Mouse (Mus musculus): ENCODE measurements at regions not wholly inside any gene's neighbourhood (a gene's known extent, or its start where the extent isn't known, plus 50 kb on each side); places are given as distances from the start of the nearest gene placed in this dataset.

DNA sequence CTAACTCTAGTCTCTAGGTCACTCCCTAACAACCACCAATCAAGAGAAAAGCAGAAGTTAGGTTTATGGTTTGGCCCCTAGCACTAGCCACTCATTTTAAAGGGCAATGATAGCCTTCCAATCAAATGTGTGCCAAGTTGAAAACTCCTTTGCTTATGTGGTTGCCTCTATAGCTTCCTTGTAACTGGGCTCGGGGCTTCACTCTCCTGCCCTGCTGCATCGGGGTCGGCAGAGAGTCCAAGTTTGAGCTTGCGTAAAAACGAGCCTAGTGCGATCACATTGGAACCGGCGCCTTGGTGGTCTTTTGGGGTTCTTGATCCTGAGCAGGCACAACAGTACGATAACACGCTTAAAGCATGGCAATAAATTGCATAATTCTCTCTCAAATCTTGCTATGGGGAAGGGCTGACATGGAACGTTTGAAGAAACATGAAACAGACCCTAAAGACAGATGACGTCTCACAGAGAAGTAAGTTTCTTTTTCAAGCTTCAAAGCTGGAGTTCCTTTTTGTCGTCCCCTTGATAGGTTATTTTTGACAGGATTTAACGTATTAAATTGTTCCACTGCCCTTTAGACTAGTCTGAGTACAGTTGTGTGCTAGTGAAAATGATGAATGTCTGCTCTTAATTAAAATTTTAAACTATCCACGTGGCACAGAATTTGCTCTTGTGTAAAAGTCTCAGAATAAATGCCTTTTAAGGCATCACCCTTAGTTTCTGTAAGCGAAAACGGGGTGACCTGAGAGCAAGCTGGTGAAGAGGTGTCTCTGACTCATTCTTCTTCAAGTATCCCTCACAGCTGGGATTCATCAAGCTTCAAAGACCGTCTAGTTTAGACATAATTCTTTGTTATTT, 52.0 kb downstream of the 4930426L09Rik start:
- DNase-seq: no peak

DNA sequence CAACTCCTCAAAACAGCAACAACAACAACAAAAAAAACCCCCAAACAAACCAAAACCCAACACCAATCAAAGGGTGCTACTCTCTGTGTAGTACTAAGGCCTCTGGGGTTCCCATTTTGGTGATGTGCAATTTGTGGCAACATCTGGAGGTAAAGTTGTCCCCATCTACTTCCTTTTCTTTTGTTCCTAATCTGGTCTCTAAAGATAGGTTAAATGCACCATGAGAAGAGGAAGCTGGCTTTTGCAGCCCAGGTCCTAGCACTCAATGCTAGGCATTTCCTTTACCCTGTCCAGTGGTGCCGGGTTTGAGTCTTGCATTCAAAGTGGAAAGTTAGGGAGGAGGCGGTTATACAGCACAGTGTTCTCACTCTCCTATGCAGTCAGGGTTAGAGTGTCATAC, 57.4 kb downstream of the 4930426L09Rik start:
- DNase-seq: no peak

DNA sequence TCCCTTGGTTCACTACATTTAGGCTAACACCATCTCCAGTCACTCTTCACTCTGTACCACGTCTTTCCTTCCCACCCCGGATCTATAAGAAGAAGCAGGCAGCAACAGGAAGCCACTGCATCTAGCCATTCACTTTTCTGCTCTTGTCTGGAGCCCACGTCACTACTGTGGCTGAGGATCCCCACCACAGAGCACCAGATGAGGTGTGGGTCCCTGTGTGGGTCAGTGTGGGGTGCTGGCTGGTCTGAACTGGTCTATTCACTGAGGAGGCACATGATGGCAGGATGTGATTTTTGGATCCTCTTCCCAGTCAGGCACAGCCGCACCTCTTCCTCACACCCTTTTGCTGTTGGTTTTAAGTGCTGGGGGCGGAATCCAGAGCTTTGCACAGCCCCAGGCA, 59.7 kb downstream of the 4930426L09Rik start:
- DNase-seq: no peak

DNA sequence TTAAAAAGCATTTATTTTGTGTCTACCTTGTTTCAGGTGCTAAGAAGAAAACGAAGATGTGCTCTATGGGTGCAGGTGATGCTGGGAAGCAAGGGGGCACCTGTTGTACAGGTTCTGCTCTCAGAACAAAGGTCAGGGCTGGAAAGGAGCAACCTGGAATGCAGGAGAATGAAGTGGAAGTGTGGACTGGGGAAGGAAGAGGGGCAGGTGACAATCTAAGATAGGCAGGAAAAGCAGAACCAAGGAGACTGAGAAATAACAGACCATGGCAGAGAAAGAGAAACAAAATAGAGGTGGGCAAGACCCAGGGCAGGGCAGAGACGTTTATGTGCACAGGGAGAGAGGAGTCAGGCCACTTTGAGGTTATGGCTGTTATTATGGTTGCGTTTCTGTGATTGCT, 60.6 kb downstream of the 4930426L09Rik start:
- no peak for DNase-seq

DNA sequence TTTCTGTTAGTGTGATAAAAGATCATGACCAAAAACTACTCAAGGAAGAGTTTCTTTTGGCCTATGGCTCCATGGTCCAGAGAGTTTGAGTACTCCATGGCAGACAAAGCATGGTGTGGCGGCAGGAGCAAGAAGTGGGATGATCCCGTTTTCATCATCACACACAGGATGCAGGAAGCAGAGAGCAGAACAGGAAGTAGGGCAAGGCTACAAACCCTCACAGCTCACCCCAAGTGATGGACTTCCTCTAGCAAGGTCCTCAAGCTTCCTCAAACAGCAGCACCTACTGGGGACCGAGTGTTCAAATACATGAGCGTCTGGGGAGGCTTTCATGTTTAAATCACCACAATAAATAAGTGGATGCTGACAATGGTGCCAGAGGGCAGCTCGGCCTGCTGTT, 61.1 kb downstream of the 4930426L09Rik start:
- DNase-seq: no peak

DNA sequence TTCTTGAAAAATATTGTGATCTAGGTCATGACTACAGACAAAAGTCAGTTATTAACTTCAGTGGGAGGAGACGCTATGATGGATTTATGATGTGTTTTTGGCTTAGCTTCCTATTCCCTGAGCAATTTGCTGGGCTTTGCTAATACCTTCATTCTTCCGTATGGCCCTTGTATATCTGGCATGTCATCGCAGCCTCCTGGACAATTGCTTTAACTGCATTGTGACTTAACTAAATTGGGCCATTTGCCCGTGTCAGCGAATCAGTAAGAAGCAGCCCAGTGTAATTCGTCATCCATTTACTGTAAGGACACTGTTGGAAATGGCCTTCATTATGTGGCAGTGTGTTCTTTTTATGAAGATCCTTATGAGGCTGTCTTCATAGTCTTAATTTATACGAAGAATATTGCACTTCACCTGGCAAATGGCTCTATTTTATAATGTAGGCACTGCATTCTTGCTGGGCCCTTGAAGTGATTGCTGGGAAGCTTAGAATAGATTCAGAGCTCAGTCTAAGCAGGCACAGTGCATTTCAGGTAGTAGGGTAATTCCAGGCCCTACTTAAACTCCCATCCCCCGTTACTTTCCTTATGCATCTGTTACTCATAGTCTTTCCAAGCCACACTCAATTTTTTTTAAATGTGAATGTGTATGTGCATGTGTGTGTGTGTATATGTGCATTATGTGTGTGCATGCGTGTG, 62.2 kb downstream of the 4930426L09Rik start:
- no peak for DNase-seq

DNA sequence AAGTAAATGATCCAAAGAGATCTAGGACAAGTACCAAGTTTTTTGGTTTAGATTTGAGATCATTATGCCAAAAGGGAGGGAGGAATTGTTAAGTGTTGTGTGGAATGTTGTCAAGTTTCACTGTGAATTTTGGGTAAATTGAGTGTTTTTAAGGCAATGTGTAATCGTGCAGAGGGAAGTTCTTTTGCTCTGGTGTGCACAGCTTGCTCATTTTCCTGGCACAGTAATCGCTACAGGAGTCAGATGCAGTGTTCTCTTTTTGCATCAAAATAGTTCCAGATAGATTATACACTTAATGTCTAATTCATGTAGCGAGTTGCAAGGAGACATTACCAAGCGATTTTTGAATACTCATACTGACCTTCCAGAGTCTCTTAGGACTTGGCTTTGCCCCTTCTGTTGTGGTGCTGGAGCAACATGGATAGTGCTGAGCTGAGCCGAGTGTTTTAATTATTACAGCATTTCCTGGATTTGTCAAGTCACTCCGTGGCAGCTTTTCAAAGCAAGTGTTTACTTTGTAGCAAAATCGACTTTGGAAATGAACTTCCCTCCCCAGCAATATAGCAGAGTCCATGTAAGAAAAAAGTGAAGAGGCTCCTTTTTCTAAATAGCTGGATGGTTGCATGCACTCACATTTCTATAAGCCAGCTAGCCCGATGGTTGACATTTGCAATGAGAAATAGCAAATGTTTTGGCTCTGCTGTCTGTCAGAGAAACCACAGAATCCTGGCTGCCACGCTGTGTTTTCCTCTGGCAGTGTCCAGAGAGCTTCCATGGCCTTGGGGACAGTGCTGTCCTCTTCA, 66.6 kb downstream of the 4930426L09Rik start:
- peak; percentile 50 for DNase-seq

DNA sequence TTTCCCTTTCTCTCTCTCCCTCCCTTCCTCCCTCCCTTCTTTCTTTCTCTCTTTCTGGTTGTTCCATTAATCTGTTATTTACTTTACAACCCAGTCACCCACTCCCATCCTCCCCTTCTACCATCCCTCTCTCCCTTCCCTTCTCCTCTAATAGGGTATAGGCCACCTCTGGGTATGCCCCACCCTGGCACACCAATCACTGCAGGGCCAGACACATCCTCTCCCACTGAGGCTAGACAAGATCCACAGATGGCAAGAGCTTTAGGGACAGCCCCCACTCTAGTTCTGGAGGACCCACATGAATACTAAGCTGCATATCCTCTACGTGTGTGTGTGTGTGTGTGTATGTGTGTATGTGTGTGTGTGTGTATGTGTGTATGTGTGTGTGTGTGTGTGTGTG, 67.4 kb downstream of the 4930426L09Rik start:
- DNase-seq: no peak

DNA sequence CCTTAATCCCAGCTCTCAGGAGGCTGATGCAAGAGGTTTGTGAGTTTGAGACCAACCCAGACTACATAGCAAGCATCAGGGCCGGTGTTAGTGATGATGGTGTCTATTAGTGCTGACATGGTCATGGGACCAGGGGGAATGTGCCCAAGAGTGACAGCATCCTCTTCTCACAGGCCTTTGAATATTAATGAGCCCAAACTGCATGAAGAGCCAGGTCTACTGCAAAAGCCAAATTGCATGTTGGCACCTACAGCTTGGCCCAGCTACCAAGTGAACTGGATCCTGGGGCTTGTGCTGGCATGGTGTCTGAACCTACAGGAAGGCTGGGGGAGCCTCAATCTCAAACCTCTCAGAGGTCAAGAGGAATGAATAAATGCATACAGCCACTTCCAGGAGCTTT, 70.0 kb downstream of the 4930426L09Rik start:
- DNase-seq: no peak

DNA sequence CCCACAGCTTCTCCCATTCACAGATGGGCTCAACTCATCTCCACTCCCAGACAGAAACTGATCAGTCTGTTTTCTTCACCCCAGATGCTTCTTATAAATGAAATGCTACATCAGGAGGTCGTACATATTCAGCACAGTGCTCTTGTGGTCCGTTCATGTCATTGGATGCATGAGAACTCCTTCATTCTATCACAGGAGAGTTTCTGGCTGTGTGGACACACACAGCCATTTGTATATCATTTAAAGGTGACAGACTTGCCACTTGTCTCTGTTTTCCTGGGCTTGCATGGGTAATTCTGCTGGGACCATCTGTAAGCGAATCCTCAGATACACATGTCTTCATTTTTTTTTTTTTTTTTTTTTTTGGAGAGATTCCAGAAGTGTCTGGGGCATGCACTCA, 85.7 kb downstream of the 4930426L09Rik start:
- no peak for DNase-seq

DNA sequence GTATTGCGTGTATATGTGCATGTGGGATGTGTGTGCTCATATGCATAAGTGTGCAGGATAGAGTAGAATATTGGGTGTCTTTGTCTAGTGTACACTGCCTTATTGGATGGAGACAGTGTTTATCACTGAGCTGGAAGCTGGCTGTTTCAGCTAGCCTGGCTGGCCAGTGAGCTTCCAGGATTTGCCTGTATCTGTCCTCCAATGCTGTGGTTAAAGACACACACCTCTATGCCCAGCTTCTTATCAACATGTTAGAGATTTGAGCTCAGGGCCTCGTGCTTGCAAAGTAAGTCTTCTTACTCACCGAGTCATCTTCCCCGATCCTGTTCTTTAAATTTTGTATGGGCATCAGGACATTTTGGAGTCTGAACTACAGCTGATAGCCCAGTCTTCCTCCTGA, 87.0 kb downstream of the 4930426L09Rik start:
- no peak for DNase-seq

DNA sequence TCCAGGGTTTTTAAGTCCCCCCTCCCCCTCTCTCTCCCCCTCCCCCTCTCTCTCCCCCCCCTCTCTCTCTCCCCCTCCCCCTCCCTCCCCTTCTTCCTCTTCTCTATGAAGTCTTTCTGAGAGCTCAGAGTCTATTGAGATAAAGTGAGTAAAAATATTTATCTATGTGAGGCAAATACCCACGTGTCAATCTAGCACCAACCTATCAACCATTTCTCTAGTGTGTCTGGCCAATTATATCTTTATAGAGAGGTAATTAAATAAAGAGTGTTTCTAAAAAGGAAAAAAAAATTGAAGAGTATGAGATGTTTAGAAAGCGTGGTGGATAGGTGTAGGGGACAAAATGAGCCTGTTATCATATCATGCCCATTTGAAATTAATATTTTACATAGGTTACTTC, 88.0 kb downstream of the 4930426L09Rik start:
- DNase-seq: no peak

DNA sequence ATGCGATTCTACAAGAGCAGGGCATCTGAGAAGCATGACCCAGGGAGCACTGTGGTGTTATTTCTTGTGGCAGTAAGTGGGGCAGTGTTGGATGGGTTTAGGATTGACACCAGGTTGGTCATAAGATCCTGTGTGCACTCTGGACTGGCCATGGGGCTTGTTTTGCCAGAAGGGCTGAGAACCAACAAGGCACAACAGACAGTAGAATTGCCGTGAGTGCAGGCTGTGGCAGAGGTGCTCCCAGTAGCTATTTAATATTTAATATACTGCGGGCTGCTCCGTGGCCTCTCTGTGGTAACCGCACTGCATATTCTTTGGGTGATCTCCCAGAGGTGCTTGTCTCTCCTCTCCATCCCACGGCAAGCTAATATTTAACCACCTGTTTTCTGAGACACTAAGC, 88.5 kb downstream of the 4930426L09Rik start:
- DNase-seq: peak; percentile 21

DNA sequence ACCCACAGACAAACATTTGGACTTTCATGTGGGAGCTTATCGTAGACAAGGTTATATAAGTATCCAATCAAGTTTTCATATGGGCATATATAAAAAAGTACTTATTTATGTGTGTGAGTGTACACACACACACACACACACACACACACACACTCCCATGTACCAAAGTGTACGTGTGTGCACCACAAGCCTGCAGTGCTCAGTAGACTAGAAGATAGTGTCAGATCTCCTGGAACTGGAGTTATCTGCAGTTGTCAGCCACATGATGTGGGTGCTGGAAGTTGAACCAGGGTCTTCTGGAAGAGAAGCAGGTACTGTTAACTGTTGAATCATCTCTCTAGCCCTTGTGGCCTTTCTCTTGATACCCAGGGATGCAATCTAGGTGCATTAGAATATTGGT, 99.7 kb upstream of the Armc3 start:
- DNase-seq: no peak

DNA sequence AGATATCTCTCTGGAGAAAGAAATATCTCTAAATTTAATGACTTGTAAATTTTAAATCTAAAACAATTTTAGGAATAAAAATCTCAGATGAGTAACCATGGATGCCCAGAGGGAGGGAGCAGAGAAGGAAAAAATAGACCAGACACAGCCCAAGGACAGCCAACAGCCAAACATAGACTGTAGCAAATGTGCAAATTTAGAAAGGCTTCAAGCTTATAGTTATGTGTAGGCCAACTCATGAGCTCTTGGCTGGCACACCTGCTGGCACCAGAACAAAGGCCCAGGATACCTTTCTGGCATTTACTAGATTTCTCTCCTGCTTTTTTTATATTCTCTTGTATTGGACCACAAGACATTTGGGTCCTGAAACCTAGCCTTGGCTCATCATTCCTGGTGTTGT, 90.3 kb upstream of the Armc3 start:
- DNase-seq: no peak

DNA sequence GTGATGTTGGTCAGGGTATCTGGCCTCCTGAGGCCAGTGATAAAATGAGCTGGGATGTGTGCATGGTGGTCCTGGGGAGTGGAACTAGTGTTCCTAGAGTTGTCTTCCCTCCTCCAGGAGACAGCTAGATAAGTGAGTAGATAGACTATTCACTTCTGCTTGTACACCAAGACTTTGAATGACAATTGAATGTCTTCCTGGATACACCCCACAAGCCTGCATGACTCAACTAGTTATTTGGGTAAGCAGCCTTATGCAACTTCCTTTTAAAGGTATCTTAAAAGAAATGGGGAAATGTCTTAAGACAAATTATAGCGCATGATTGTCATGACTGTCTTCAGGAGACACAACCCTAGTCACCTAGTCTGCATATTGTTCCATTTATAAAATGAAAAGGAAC, 79.2 kb upstream of the Armc3 start:
- no peak for DNase-seq

DNA sequence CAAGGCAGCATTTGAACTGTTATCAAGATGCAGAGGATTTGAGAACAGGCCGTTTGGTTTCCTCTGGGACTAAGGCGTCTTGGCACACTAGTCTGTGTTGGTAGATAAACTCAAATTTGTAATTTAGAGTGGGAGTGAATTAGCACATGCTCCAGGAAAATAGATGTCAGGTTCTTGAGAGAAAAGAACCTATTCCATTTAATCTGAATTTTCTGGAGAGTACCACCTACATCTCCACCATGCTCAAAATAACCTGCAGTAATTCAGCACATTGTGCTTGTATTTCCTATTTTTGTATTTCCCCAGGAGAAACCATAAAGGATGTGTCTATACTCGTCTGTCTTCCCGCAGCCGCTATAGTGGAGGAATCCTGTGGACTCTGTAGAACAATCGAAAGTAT, 66.2 kb upstream of the Armc3 start:
- no peak for DNase-seq

DNA sequence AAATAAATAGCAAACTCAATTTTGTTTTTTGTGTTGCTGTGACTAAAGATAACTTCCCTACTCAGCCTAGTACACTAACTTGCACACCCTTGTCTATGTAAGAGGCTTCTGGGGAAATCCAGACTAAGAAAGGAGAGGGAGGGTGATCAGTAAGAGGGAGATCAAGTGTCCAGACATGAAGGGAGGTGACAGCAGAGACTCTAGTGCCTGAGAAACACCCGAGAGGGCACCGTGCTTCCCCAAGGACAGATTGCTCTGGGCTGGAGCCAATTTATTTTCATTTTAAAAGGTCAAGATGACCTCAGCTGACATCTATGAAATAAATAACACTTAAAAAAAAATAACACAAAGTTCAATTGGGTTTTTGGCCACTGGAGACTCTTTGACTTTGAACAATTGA, 56.5 kb upstream of the Armc3 start:
- DNase-seq: peak; percentile 43

DNA sequence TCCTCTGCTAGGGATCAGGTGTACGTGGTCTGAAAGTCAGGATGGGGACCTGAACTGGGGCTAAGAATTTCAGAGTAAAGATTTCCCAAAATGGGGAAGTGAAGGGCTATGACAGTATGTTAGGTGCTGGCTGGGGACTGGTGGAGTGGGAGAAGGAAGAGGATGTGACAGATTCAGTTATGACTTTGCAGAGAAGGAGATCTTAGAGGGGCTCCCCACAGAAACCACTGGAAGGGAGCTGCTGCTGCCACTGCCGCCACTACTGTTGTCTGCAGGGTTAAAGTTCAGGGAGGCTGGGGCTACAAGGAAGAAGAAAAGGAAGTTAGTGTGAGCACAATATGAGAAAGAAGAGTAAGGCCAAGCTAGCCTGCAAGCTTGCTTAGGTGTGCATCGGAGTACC, 53.7 kb upstream of the Armc3 start:
- no peak for DNase-seq

DNA sequence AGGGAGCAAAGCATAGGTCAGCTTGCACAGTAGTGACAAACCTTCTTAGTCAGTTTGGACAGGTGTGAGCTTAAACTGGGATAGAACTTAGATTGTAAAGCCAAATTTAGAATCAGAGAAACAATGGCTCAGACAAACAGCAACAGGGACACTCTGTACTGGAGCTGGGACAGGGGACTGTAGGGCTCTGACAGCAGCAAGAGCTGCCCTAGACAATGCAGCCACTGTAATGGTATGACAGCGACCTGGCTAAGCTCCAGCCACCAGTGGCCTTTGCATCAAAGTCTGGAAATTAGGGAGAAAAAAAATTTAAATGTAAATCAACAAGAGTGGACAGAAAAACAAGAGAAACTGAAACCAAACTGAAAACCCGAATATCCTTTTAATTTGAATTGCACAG, 53.2 kb upstream of the Armc3 start:
- peak; percentile 74 for DNase-seq

DNA sequence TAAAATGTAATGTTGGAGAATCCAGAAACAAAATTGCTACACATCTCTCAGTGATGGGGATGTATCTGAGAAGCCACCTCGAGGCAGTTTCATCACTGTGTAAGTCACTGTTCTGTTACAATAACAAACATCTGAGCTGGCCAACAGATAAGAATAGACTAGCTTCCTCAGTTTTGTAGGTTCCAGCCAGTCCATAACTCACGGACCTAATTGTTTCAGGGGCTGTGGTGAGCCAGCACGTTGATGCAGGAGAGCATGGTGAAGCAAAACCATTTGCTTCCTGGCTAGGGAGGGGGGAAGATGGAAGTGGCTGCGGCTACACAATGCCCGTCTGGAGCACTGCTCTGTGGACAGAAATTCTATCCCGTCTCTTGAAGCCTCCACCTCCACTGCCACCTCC, 52.8 kb upstream of the Armc3 start:
- DNase-seq: peak; percentile 29

DNA sequence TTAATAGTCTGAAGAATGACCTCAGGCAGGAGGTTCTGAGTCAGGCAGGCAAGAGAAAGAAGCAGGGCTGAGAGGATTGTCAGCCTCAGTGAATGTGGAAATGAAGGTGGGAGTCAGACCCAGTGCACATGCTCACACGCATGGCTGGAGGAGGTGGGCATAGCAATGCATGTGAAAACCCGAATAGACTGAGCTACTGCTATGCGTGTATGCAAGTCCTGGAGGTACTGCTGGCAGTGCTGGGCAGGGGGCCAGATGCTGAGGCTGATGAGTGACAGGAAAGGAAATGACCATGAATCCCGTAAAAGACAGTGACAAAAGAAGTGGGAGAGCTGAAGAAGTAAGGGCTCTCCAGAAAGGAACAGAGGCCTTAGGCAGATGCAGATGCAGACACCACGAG, 50.3 kb upstream of the Armc3 start:
- DNase-seq: peak; percentile 44

Measured in kidney, postnatal 14 days (tissue).